Mouse (Mus musculus) brain, adult 2 months (tissue): ENCODE data around the gene Fchsd2.
A peak's percentile ranks its signal among the peaks of the same experiment; 100 is the strongest.
"Not testable (repeated sequence)": the region's sequence is repeated elsewhere in the genome, so short reads cannot be mapped to it uniquely, and the experiment has no call there.

Experiments used
- DNase-seq: peaks from one replicate; pipeline ENCODE4 v3.0.0; 2011; ENCODE audit warnings: low read depth, low spot score

The Fchsd2 gene

DNA sequence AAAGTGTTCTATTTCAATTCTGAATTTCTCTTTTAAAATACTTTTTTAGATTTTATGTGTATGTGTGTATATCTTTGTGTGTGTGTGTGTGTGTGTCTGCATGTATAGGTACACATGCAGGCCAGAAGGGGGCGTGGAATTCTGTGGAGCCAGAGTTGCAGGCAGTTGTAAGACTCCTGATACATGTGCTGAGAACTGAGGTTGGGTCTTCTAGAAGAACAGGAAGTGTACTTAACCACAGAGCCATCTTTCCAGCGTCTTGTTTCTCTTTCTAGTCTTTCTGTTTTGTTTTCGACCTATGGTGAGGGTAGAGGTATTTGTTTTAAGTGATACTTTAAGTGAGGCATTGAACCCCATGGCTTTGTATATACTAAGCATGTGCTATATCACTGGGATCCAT, 20.7 kb downstream of the Fchsd2 start:
- no peak for DNase-seq

DNA sequence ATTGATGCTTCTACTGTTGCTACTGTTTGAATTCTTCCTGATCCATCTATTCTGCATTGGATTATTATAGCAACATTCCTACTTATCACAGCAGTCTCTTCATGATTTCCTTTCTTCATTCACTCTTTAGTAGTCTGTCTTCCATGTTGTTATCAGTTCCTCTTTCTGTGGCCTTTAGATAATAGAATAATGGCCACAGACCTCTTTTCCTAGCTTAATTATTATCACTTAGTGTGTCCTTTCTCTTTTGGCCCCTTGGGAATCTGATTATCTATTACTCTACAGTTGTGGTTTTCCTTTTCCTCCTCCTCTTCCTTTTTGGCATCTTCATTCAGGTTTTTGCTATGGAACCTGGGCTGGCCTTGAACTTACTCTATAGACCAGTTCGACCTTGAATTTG, 21.7 kb downstream of the Fchsd2 start:
- no peak for DNase-seq

DNA sequence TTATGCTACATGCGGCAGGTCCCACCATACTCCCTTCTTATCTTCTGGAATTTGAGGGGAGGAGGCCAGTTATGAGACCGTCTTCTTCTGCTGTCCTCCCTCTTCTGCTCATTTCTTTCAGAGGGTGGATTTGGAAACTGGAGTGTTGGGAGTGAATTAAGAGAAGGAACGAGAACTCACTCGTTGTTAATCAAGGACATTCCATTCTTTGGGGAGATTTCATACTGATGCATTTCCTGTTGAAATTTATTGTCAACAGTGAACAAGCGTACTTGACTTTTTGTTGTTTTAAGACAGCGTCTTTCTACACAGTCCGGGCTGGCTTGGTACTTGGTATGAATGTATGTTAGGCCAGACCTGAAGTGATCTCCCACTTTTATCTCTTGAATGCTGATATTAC, 26.7 kb downstream of the Fchsd2 start:
- DNase-seq, result no peak

DNA sequence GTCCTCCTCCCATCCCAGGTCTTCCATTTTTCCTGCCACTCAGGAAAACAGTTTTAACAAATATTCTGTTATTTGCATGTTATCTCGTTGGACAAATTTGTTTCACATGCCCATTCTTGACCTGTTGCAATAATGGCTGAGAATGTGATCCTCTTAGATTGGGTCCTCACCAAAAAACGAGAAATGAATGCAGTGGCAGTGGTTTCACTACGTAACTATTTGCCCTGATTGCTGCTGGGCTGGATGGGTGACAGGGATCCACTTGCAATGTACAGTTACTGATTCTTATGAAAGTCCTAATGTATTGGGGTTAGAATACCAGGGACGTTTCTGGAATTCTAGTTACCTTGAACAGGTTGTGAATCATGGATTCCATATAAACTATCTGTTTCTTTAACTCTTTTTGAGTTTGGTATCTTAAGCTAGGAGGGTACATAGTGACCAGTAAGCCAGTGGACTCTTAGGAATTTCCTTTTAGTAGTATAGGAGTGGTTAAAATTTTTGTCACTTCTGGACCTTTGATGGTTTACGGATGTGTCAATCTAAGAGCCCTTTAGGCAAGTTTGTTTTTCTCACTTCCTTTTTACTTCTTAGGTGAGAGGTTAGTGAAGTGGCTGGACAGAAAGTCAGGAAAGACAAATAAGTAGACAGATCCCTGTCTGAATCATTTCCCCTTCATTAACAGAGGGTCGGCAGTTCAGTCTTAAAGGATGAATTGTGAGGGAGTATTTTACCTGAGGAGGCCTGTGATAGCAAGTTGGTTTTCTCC, 31.1 kb downstream of the Fchsd2 start:
- DNase-seq, result no peak

DNA sequence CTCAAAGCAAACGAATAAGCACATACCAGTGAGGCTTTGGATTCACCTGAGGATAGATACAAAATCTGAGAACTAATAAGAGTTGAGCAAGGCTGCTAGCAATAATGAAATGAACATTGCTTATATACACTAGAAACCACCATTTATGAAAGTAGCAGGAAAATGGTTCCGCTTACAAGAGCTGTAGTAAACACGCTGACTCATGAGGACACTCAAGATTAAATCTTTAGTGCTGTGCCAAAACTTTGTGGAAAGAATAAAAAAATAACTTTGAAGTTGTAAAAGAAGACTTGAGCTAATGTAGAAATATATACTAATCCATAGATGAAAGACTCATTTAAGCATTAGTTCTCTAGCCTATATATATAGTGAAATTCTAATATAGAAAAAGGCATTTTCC, 35.1 kb downstream of the Fchsd2 start:
- DNase-seq, result peak; percentile 20

DNA sequence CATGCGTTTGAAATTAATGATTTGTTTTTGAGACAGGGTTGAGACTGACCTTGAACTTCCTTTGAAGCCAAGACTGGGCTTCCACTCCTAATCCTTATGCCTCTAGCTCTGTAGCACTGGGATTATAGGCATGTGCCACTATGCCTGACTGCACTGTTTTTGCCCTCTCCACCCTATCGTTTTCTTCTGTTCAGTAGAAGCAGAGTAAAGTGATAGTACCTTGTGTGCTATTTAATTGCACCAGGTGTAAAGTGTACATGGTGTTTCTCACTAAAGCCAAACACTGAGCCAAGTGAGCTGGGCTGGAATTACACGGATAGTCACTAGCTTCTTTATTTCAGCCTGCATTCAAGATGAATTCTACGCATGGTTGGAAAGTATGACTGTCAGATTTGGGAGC, 35.9 kb downstream of the Fchsd2 start:
- DNase-seq, result no peak

GRCm38 (mm10) chr7:101130646-101131045, 38.0 kb downstream of the Fchsd2 start:
- no peak for DNase-seq

- peak; percentile 18 for DNase-seq
These were observed 38.6 kb downstream of the Fchsd2 start for GRCm38 (mm10) chr7:101131281-101131680.

GRCm38 (mm10) chr7:101133591-101133990, 40.9 kb downstream of the Fchsd2 start:
- DNase-seq, result no peak

DNA sequence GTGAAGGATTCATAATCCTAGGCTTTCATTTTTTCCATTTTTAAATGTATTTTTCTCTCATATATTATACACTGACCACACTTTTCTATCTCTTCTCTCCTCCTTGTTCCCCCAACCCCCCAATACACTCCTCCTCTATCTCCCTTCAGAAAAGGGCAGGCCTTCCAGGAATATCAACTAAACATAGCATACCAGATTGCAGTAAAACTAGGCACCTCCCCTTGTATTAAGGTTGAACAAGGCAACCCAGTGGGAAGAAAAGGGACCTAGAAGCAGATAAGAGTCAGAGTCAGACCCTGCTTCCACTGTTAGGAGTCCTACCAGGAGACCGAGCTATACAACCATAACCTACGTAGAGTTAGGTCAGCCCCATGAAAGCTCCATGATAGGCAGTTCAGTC, 41.5 kb downstream of the Fchsd2 start:
- DNase-seq, result no peak

- no peak for DNase-seq
These were observed 46.2 kb downstream of the Fchsd2 start for GRCm38 (mm10) chr7:101138819-101139218.

- no peak for DNase-seq
These were observed 50.2 kb downstream of the Fchsd2 start for GRCm38 (mm10) chr7:101142907-101143306.

DNA sequence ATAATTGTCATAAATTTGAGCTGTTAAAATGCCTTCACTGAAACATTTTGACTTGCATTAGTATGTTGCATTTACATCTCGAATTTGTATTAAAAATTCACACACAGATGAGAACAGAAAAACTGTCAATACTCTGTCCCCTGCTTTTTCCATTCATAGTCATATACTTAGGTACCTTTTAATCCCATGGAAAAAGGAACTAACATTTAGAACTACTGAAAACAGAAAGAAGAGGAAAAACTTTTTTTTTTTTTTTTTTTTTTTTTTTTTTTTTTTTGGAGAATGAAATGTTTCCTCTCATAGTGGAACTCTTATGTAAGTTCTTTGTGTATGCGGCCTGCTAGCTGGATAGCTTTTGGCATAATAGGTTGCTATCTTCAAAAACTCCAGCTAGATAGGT, 51.6 kb downstream of the Fchsd2 start:
- peak; percentile 10 for DNase-seq

DNA sequence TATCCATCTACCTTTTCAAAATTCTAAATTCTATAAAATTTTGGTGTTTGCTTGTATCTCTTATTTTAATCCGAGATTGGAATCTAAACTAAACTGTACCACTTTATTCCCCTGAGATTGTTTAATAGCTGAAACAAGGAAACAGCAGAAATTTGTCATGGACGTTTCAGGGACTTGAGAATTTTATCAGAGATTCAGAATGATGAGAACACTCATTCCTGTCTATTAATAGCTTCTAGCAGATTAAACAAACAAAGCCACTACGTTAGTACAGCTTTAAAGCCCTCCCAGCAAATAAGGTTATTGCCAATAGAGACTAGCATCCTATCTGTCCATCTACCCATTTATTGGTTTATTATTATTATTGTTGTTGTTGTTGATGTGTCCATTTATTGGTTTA, 56.4 kb downstream of the Fchsd2 start:
- DNase-seq, result no peak

GRCm38 (mm10) chr7:101154883-101155282, 62.2 kb downstream of the Fchsd2 start:
- DNase-seq, result not testable (repeated sequence)

DNA sequence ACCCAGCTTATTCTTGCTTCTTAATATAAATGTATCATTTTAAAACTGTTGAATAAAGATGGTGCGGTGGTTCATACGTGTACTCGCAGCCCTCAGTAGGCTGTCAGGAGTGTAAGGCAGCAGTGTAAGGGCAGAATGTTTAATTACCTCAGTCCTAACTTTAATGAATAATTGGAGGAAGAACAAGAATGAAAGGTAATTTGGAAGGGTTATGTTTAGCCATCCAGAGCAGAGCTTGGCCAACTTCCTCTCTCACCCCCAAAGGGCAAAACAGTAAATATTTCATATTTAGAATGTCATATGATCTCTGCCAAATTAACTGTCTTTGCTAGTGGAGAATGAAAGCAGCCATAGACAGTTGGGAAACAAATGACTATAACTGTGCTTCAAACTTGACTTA, 62.6 kb downstream of the Fchsd2 start:
- no peak for DNase-seq

DNA sequence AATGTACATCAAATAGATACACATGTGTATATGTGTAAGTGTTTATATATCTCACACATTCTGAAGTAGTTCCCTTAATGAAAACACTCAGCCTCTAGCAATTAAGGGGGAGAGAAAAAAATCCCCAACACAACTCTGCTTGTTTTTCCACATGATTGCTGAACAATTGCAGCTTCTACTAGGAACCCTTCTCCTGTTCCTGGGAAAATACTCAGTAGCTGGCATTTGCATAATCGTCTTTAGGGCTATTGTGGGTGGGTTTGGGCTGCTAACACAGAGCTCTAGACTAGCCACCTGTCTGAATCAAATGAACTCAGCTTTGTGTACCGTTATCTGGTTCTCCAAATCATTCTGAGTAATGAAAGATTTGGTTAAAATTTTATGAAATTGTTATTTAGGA, 67.6 kb downstream of the Fchsd2 start:
- peak; percentile 33 for DNase-seq

DNA sequence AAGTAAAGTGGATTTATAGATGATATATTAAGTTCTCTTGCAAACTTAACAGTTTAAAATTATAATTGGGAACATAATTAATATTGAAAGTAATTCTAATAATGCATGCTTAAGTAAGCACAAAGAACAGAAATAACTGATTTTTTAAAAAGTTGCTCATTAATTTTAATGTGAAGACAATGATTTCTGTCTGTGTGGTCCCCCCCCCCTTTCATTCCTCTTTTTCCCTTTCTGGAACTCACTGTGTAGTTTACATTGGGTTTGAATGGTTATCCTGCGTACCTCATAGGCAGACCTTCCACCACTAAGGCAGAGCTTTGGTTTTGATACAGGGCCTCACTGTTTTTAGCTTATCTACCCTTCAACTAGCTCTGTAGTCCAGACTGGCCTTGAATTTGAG, 70.1 kb downstream of the Fchsd2 start:
- DNase-seq, result no peak

DNA sequence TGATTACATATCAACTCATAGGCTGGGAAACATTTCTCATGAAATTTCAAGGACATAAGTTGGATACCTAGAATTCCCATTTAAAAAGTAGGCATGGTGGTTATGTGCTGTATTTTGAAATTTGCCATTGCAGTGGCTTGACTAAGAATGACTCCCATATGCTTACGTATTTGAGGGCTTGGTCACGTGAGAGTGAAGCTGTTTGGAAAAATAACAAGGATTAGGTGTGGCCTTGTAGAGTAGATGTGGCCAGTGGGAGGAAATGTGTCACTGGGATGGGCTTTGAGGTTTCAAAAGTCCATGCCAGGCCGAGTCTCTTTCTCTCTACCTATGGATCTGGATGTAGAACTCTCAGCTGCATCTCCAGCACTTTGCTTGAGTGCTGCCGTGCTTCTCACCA, 71.2 kb downstream of the Fchsd2 start:
- no peak for DNase-seq

GRCm38 (mm10) chr7:101166568-101166967, 73.9 kb downstream of the Fchsd2 start:
- no peak for DNase-seq

GRCm38 (mm10) chr7:101170482-101170881, 77.8 kb downstream of the Fchsd2 start:
- peak; percentile 45 for DNase-seq

DNA sequence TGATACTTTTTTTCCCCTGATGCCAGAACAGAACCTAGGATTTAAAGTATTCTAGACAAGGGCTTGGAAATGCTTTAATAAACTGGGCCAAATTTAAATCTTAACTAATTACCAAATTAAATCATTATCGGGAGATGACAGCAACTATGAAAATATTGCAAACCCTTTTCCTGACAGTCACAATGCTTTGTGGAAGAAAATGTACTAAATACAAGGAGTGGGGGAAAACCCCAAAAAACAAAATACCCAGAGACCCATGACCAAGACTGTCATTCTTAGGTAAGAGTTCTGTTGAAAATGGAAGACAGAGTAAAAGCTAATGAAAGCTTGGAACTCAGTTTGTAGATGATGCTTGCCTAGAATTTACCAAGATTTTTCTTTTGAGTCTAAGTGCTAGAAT, 78.3 kb downstream of the Fchsd2 start:
- no peak for DNase-seq

DNA sequence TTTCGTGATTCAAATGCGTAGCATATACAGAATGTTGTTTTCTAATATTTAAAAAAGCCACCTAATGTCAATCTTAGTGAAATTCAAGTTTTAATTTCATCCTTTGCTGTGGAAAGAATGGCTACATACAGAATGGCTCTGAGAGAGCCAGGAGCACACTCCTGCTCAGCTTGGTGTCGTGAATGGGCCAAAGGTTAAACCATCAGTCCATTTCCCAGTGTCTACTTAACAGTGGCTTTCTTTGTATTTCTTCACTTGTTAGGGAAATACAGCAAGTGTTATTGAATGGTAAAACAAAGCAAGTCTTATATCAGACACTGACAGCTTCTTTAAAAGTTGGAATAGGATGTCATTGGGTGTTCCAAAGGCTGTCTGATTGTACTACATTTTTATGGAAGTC, 80.7 kb downstream of the Fchsd2 start:
- peak; percentile 16 for DNase-seq

GRCm38 (mm10) chr7:101178751-101179150, 86.1 kb downstream of the Fchsd2 start:
- no peak for DNase-seq
